Mouse (Mus musculus) testis, adult 10 weeks (tissue): ENCODE data around the gene Clspn. TPM values are rescaled to one million over a fixed set of nuclear protein-coding genes. Genes with fewer than 3 reads are reported as not detected.

Experiments used
- polyA plus RNA-seq: library from polyadenylated mRNA; stranded (reverse); fragments of 350-450 nt; fragmentation: Illumina TruSeq; extraction: RNeasy Lipid Tissue Mini Kit (QIAGEN cat#74804); gene quantifications from one replicate; pipeline ENCODE4 v1.2.3, GENCODE M21; 2014; ENCODE audit warnings: low read depth, low replicate concordance

The Clspn gene
- 5.3 TPM for polyA plus RNA-seq

GRCm38 (mm10) chr4:126556809-126557711, at the start of gene Clspn:
Gene Clspn (plus strand): TSS chr4:126556935.

GRCm38 (mm10) chr4:126532827-126533728, 23.7 kb upstream of the Clspn start, which contains the start of gene Ago4:
Gene Ago4 (minus strand): TSS chr4:126533472.

GRCm38 (mm10) chr4:126609606-126610181, 53.0 kb downstream of the Clspn start, which contains the start of gene 5730409E04Rik:
Gene 5730409E04Rik (plus strand): TSS chr4:126609818.

Other genes with a start within 250 kb of the Clspn start
- 0.29 TPM for gene Adprhl2, start 235.2 kb upstream of the Clspn start, polyA plus RNA-seq
- 63.9 TPM for gene Tekt2, start 231.2 kb upstream of the Clspn start, polyA plus RNA-seq
- gene Ago3, start 127.4 kb upstream of the Clspn start, polyA plus RNA-seq, result 11.9 TPM
- 2.9 TPM for gene Ago1, start 88.4 kb upstream of the Clspn start, polyA plus RNA-seq
- gene Ago4, start 23.5 kb upstream of the Clspn start, polyA plus RNA-seq, result 14.2 TPM
- gene 5730409E04Rik, start 52.9 kb downstream of the Clspn start, polyA plus RNA-seq, result 1.8 TPM
- gene Psmb2, start 120.7 kb downstream of the Clspn start, polyA plus RNA-seq, result 33.5 TPM
- not detected for gene Tfap2e, start 179.3 kb downstream of the Clspn start, polyA plus RNA-seq
- gene Ncdn, start 196.5 kb downstream of the Clspn start, polyA plus RNA-seq, result 0.15 TPM
- 7.3 TPM for gene AU040320, start 196.6 kb downstream of the Clspn start, polyA plus RNA-seq